Mouse (Mus musculus) bone marrow macrophage, adult 2 months (primary cell): ENCODE results near the gene Actr8. TPM values are rescaled to one million over a fixed set of nuclear protein-coding genes. Genes with fewer than 3 reads are reported as not detected.

Source experiments
- H3K27ac ChIP-seq: 2 replicates; pipeline ENCODE4 v1.5.1; 2012; ENCODE audit warnings: low read depth, low read length; ENCODE audit not compliant: insufficient read depth
- H3K4me1 ChIP-seq: 2 replicates; pipeline ENCODE4 v1.6.1; 2012; ENCODE audit warnings: low read length; ENCODE audit not compliant: control insufficient read depth, insufficient read depth
- H3K4me3 ChIP-seq: 2 replicates; pipeline ENCODE4 v1.5.1; 2012; ENCODE audit warnings: mild to moderate bottlenecking, low read length, moderate library complexity; ENCODE audit not compliant: insufficient read depth
- CTCF ChIP-seq: IDR thresholded peaks from 2 replicates; pipeline ENCODE4 v1.5.1; 2012; ENCODE audit warnings: low read depth, mild to moderate bottlenecking, low read length, moderate library complexity
- POLR2A ChIP-seq: IDR thresholded peaks from 2 replicates; pipeline ENCODE4 v1.6.1; 2012; ENCODE audit warnings: mild to moderate bottlenecking, low read depth, low read length, borderline replicate concordance
- polyA plus RNA-seq: library from polyadenylated mRNA; stranded (reverse); fragments of >200 nt; gene quantifications from 2 replicates; pipeline ENCODE4 v1.2.4, GENCODE M21; 2012; ENCODE audit not compliant: missing spikeins, insufficient read depth, insufficient read length

The Actr8 gene
- polyA plus RNA-seq, 1 experiment = 42.4 TPM

DNA sequence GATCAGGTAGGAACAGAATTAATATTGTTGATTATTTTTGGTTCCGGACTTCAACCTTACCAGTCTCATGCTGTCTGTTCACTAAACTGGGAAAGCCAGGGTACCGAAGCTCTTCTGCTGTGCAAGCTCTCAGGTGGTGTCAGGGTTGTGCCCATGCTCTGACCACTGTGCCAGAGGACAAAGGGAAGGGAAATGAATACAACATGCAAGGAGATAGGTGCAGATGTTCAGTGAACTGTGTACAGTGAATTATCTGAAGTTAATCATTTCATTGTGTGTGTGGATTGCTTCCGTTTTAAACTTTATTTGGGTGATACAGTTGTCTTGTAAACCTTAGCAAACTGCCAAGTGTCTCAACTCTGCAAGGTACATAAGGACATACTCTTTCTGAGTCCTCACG, 10.2 kb downstream of the Actr8 start:
- H3K4me1 ChIP-seq = no peaks in the 10 kb centered on the region
- H3K27ac ChIP-seq = no peak overlapping the region
- TF ChIP-seq POLR2A (no peak), CTCF (no peak)
- H3K4me3 ChIP-seq = no peak overlapping the region

DNA sequence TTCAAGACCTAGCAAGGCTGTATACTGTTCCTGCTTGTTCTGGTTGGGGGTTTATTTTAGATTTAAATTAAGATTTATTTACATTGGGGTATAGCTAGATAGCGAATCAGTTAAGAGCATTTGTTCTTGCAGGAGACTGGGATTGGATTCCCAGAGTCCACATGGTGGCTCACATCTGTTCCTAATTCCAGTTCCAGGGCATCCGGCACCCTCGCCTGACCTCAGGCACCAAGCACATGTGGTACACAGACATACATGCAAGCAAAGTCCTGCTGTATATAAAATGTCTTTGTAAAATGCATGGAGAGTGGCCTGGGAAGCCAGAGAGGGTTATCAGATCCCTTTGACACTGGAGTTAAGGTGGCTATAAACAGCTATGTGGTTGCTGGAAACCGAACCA, 16.8 kb downstream of the Actr8 start:
- no peaks in the 10 kb centered on the region for H3K4me1 ChIP-seq
- no peak overlapping the region for H3K27ac ChIP-seq
- no peak overlapping the region for H3K4me3 ChIP-seq
- TF ChIP-seq CTCF (no peak), POLR2A (no peak)

DNA sequence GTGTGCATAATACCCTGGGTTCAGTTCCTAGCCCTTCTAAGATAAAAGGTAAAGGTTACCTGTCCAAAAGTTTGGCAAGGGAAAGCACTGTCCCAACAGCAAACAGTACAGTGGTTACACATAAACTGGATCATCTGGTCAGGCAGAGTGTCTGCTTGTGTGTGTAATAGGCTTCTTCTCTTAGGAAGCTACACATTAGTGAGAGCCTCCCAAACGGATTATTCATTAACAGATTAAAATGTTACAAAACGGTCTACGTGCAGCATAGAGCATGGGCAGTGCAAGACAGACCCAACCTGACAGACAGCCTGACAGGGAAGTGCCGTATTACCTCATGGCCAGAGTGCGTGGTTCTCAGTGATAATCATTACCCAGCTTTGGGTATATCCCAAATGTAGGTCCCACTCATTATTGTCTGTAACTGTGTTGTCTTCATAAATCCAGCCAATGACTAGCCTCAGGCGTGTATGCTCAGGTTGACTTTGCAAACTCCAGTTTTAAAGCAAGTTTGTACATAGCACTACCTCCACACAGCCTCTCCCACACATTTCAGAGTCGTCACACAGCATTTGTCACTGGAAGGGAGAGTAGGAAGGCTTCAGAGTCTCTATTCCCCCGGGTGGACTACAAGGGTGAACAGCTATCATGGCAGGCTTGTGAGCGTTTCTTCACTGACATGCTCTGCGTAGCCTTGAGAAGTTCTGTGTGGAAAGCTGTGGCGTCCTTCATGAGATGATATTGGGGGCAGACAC, 18.0 kb downstream of the Actr8 start:
- H3K4me3 ChIP-seq = no peak overlapping the region
- no peaks in the 10 kb centered on the region for H3K4me1 ChIP-seq
- TF ChIP-seq CTCF (no peak), POLR2A (no peak)
- no peak overlapping the region for H3K27ac ChIP-seq

DNA sequence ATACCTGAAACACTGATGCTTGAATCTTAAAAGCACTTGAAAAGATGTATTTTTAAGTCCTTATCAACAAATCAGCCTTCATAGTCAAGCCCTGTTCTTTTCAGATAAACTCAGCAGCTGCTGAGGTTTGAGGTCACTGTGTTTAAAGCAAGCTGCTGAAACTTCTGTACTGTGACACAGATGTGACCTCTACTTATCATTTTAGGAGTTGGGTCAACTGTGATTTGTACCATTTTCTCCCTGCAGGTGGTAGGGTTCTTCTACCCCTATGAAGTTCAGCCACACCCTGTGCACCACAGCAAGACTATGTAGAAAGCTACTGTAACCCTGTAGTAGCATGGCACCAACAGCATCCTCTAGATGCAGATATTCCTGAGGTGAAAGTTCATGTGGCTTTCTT, 19.2 kb downstream of the Actr8 start:
- no peaks in the 10 kb centered on the region for H3K4me1 ChIP-seq
- H3K4me3 ChIP-seq = no peak overlapping the region
- no peak for TF ChIP-seq CTCF
- no peak for TF ChIP-seq POLR2A
- H3K27ac ChIP-seq = no peak overlapping the region

DNA sequence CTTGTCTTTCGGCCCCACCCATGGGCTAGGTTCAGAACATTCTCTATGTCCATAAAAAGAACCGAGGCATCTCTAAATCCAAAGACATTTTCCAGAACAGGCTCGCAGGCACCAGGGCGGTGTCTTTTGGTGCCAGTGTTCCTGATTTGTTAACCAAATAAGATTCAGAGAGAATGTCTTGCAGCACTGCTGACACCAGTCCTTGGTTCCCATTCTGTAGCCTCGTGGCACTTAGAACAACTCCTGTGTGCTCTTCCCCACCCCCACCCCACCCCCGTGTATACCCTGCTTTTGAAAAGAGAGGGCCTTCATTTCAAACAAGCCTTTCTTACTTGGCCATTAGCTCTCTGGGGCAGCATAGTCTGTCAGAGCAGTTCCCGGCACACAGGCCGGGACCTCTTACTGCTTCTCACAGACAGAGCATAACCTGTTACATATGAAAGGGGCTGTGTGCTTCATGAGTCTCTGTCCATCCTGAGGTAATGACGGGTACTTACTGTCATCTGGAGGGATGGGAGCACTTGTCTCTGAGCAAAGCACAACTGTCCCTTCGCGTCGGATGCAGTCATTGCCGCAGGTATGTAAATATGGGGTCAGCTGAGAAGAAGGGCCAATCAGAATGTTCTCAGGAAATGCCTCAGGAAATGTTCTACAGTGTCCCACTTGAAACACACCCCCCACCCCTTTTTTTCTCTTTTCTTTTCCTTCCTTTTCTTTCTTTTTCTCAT, 20.8 kb downstream of the Actr8 start:
- no peak overlapping the region for H3K4me3 ChIP-seq
- TF ChIP-seq POLR2A (no peak), CTCF (no peak)
- no peaks in the 10 kb centered on the region for H3K4me1 ChIP-seq
- H3K27ac ChIP-seq = no peak overlapping the region

DNA sequence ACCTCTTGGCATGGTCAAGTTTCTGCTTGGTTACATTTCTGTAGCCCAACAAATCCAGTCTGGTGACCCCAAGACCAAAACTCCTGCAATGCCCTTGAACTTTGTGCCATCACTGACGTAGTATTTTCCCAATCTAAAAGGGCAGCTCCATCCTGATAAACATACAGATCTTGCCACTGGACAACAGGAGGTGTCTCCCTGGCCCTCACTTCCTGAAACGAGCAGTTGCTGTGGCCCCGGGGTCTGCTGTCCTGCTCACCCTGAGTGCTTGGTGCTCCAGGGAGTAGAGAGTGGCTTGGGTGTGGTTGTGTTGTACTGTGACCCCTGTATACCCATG, 21.3 kb downstream of the Actr8 start:
- H3K27ac ChIP-seq = no peak overlapping the region
- TF ChIP-seq POLR2A = no peak
- TF ChIP-seq CTCF = no peak
- no peak overlapping the region for H3K4me3 ChIP-seq
- no peaks in the 10 kb centered on the region for H3K4me1 ChIP-seq

DNA sequence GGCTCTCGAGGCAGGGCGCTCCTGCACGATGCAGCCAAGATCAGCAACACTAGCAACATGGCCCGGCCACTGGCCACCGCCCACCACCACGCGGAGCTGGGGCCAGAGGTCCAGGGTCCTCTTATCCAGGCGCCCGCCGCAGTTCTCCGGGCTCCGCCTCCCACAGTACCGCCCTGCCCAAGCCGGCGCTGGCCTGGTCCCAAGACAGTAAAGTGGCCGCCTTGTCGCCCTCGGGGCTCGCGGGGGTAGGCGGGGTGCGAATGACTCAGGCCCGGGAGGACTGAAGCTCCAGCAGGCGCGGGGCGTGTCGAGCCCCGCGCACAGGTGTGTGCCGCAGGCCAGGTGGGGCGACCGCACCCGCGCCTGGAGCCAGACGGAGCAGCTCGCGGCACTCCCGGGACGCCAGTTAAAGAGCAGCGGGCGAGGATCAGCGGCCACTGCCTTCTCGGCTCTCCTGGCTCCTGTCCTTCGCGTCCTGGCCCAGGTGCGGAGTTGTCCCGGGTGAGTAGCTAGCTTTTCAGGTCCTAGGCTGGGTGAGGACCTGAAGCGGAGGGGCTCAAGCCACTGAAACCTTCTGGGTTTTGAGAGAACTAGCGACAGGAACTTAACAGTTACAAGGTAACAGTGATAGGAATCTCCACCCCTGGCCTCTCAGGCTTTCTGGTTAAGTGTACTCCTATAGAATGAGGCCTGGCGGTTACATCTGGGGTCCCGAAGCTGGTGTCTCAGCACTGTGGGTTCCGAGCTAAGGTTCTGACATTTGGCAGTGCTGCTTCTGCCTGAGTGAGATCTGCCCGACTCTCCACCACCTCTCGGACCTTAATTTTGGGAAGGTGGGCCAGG, 30.8 kb downstream of the Actr8 start, which contains the start of the genes Il17rb and Chdh:
Il17rb (minus strand) TSS at position 164 of the 843 bp plus-strand sequence.
Chdh (plus strand) TSS at position 291 of the 843 bp plus-strand sequence.
- H3K4me1 ChIP-seq = no peaks in the 10 kb centered on the region
- H3K4me3 ChIP-seq = peak within 1 kb of the TSS; percentile 47
- no peak for TF ChIP-seq CTCF
- TF ChIP-seq POLR2A = no peak
- no peak within 1 kb of the TSS for H3K27ac ChIP-seq

DNA sequence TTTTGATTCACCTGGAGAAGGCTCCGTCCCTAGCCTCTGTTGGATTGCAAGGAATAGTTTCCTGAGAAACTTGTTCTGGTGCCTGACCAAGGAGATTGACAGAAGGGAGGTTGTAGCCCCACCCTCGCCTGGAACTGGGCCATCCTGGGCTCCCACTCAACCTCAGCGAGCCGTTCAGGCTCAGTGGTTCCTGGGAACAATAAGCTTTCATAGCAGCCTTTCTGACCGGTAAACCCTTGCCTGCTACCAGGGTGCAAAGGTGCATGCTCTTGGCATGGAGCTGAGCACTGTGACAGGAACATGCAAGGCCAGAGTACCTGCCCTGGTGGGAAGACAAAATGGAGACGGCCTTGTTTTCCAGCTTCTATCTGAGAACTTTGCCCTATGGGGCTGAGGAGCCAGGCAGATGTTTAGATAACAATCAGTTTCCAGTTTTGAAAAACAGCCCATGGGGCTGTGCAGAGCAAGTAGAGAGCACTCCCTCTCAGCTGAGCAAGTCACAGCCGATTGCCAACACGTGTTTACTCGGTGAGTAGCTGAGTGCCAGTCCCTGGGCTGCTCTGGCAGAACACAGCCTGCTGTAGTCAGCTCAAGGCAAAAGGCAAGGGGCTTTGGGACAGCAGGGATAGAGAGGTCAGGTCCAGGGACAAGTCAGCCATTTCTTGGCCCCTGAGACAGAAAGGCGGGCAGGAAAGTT, 31.9 kb downstream of the Actr8 start:
- H3K4me1 ChIP-seq = no peaks in the 10 kb centered on the region
- H3K4me3 ChIP-seq = no peak overlapping the region
- no peak overlapping the region for H3K27ac ChIP-seq
- no peak for TF ChIP-seq CTCF
- no peak for TF ChIP-seq POLR2A

DNA sequence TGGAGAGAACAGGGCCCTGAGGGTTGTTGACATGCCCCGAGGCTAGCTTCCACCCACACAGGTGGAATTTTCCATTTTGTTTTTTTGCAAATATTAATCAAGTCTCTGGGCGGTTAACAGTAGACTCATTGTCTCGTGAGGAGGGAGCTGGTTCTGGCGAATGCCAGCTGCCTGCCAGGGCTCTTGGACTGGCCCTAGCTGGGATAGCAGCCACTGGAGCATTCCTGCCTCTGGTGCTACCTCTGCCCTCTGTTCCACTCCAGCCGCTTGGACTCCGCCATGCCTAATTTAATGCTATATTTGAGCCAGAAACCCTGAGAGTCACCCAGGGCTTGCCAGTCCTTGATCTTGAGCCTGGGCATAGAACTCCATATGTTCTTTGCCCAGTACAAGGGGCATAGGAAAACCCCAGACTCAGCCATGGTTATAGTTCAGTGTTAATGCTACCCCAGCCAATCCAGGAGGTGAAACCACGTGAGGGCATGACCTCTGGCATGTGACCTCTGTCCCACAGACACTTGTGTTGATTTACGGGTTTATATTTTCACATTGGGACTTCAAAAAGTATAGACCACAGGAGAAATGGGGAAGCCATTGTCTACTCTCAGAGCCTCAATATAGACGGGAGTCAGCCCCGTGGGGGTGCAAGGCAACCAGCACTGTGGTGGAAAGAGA, 33.9 kb downstream of the Actr8 start:
- no peak overlapping the region for H3K4me3 ChIP-seq
- TF ChIP-seq POLR2A (no peak), CTCF (no peak)
- H3K4me1 ChIP-seq = peaks cover 5% of the 10 kb centered on the region
- H3K27ac ChIP-seq = no peak overlapping the region
